Mouse (Mus musculus) brain, adult 2 months (tissue): ENCODE data around the gene Nudt21.

ENCODE experiments used
- DNase-seq: peaks from one replicate; pipeline ENCODE4 v3.0.0; 2011; ENCODE audit warnings: low read depth, low spot score

Gene Nudt21

DNA sequence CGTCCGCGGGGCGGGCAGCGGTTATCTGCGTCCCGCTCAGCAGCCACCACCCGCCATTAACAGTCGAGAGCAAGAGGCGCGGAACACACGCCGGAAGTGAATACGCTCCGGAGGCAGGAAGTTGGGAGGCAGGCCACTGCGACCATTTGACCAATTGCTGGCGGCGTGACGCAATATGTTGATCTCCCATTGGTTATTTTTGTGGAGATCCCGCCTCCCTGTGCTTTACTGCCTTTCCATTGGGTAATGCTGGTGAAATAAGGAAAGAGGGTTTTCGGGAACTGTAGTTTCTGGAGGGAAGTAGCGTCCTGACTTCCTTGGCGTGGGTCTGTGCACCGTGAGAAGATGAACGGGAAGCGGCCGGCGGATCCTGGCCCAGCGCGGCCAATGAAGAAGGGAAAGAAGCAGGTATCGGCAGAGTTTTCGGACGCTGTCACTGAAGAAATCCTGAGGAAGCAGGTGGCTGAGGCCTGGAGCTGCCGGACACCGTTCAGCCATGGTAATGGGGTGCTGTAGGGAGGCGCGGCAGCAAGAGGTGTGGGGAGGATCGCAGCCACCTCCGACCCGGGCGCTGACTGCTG lies at the start of gene Nudt21, which contains the start of gene Ogfod1:
Gene Nudt21, minus strand, starts transcription at position 88 of the 581 bp plus-strand sequence.
Gene Ogfod1, plus strand, starts transcription at position 255 of the 581 bp plus-strand sequence.
- peak; percentile 99 for DNase-seq

DNA sequence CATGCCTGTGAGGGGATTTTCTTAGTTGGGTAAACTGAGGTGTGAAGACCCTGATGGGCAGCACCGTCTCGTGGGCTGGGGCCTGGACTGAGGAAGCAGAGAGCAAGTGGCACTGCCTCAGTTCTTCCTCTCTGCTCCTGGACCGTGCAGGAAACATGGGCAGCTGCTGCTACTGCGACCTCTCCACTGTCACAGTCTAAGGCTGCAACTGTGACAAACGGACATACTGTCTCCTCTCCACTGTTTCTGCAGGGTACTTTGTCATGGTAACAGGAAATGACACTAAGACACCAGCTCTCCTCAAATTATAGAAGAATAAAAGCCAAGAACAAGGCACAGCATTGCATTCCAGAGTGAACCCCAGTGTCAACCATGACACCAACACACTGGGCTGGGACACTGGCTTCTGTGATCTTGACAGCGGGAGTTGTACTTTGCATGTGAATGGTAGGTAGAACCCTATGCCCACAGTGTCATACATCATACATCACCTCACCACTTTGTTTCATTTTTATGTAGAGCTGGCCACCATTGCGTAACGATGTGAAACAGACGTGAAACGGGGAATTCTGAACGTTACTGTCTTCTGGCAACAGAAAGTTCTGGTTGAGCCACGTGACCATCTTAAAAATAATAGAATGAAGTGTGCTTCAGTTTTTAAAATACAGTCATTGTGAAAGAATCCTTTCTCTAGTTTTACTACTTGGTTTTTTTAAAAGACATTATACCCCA lies 39.8 kb upstream of the Nudt21 start:
- DNase-seq, result no peak

DNA sequence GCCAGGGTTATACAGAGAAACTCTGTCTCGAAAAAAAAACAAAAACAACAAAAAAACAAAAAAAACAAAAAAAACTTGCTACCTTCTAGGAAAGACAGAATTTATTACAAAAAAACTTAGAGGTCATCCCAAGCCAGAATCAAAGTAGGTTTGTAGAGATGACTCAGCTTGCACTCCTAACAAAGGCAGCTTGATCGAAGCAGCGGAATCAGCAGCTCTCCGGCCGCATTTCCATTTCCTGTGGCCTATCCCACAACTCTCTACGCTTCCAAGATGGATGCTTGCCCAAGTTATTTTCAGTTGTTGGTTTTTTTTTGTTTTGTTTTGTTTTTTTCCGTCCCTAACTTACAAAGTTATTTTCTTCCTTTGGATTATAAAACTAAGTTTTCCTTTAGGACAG lies 32.0 kb upstream of the Nudt21 start:
- DNase-seq, result peak; percentile 9

DNA sequence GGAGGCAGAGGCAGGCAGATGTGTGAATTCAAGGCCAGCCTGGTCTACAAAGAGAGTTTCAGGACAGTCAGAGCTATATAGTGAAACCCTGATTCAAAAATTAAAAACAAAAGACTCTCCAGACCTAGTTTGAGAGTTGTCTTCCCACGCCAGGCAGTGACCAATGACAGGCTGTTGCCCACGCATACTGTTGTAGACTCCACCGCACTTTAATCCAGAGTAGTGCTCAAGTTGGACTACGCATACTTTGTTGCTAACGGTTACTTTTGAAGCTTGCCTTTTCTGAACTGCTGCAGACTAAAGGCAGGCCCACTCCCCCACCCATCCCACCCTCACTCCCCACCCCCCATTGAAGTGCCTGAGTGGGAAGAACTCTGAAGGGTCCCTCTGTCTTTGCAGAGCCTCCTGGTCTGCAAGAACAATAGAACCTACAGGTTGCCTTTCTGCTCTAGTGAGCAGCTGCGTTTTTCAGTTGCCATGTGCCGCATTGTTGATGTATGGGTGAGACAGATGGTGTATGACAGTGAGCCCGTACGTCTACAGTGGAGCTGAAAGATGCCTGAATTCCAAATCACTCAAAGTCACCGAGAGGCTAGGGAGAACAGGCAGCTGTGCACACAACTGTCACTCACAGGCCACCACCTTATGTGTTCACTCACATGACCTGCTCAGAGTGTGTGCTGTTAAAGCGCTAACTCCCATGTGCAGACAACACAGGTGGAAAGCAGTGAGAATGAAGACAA lies 29.5 kb upstream of the Nudt21 start:
- peak; percentile 62 for DNase-seq

DNA sequence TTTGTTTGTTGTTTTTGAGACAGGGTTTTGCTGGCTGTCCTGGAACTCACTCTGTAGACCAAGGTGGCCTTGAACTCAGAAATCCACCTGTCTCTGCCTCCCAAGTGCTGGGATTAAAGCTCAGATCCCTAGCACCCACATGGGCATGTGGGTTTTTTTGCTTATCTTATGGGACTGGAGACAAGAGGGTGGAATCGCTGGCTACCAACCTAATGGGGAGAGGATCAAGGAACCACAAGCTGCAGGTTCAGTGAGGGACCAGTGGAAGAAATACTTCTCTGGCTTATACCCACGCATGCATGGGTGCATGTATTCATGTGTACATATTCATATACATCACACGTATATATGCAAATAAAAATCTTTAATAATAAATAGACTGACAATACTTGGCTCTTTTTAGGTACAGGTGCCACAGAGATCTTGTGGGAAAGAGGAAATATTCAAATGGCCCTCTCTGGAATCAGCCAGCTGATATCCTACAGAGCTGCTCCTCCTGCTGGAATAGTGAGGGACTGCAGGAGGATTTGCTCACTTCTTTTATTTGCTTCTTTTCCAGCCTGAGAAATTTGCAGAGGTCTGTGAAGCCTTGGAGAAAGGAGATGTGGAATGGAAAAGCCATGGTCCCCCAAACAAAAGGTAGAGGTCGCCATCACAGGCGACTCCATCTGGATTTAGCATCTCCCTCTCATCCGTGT lies 20.5 kb upstream of the Nudt21 start:
- peak; percentile 71 for DNase-seq

DNA sequence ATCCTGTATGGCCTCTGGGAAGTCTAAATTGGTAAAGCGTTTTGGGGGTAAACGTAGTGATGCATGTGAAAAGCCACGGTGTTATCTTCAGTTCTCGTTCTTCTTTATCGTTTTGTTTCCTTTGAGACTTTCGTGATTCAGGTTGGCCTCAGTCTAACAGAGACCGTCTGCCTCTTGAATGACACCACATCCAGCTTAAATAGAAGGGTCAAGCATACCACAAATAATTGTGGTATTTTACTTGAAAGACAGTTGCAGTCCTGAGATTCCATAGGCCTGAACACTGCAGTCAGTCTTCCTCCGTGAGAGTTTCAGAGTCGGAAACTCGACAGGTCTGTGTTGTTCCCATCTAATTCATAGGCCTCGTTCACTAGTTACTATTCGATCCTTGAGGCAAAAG lies 15.9 kb upstream of the Nudt21 start:
- DNase-seq, result no peak

DNA sequence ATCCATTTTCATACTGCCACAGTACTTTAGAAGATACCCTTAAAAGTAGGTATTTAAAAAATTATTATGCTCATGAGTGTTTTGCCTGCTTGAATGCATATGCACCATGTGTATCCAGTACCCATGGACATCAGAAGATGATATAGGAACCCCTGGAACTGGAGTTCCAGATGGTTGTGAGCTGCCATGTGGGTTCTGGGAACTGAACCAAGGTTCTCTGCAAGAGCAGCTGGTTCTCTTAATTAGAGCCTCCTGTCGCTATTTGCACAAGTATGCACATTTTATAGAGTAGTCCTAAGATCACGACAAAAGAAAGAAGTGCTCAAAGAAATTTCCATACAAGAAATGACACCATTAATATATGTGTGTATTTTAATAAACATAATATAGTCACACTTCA lies 11.0 kb upstream of the Nudt21 start:
- DNase-seq, result peak; percentile 58

DNA sequence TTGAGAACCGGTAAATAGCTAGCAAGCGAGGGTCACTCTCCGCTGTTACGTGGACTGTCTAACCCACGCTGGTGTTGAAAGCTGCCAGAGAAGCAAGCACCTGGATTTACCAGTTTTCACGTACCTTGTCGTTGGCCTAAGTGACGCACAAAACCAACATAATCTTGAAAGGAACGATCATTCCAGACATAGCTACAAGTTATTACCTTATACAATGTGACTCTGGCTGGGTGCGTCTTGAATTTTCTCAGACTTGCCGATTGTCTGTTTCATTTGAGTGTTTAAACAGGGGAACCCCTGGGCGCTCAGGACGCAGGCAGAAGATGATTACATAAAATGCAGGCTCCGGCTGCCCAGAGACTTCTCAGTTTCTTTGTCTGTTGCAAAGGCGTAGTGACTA lies 975 bp upstream of the Nudt21 start:
- peak; percentile 32 for DNase-seq

DNA sequence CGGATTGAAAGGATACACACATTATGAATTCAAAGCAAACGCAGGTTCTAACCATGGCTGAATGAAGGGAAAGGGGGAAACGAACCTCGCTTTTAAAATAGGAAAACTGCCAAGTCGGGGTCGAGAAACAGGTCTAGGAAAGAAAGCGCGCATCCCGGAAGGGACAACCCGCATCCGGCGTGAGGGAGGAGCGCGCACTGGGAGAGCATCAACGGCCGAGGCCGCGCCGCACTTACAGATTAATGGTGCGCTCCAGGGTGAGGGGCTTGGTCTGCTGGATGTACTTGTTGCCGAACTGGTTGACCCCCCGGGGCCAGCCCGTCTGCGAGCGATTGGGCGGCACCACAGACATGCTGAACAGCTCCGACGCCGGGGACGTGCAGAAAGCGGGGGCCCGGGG lies 290 bp downstream of the Nudt21 start:
- peak; percentile 78 for DNase-seq

DNA sequence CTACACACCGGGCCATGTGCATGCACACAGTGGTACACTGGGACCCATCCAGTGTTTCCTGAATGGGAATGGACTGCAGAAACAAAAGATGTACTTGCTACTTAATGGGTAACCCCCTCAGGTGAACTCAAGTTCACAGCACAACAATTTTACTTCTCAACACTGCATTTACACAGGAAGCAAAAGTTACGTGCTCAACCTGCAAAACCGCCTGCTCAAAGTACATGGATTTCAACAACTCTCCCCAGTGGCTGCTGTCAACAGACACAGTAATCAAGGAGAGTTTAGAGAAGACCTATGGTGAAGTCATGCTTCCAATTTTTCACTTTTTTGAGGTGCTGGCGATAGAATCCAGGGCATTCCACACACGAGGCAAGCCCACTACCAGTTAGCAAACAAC lies 1.6 kb downstream of the Nudt21 start:
- no peak for DNase-seq

DNA sequence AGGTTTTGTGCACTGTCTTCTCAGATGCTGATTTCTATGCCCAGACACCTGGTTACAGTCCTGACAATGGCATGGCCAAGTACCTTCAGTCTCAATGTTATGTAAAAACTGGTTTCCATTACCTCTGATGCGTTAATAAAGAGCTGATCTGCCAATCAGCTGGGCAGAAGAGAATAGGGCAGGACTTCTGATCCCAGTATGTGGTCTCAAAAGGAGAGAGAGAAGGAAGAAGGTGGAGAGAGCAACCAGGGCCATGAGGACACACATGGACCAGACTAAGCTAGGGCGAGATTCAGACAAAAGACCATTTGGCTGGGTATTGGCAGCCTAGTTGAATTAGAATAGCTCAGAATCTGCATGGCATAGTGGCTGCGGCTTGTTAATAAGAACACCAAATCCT lies 3.2 kb downstream of the Nudt21 start:
- DNase-seq, result no peak

DNA sequence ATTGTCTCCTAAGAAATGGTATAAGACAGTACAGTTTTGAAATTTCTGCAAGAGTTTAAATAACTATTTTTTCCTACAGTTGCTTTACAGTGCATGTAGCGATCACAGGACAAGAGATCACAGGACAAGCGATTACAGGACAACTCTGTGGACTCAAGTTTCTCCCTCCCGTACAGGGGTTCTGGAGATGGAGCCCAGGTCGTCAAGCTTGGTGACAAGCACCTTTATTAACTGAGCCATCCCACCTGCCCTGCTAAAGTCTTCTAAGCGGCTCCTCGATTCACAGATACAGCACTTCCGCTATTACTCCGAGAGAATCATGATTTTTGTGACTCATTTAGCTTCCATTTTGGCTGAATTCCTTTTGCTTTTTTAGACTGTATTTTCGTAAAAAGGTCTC lies 7.1 kb downstream of the Nudt21 start:
- no peak for DNase-seq

DNA sequence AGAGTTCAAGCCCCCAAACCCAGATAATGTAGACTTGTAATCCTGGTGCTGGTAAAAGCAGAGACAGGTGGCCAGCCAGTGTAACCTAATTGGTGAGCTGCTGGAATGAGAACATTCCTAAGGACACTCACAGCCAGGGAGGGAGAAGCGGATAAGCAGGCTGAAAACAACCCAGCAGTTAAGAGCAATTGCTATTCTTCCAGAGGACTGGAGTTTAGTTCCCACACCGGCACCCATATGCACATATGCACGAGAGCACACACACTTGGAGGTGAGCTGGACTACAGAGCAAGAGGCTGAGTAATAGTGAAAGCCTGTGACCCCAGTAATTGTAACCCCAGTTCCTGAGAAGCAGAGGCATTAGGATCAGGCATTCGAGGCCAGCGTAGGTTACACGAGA lies 12.9 kb downstream of the Nudt21 start:
- no peak for DNase-seq

DNA sequence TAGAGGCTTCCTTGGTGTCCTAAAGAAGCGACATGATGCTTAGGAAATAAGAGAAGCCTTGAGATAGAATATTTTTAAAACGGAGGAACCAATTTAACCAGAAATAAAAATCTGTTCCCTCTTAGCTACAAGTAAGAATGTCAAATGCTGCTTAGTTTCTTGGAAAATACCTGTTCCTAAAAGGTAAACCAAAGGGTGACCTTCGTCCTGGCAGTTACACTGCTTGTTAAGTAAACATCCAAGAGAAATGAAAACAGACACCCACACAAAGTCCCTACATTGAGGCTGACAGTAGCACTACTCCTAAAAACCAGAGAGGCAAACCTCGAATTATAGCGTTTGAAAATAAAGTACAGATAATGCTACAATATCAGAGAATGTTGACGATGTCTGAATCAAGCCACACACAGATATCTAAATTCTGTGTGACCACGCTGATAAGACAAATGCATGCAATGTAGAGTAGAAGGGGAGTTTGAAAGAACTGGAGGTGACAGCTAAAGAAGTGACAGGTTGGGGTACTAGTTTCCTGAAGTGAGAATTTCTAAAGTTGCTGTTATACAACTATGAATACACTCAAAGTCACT lies 23.7 kb downstream of the Nudt21 start:
- peak; percentile 24 for DNase-seq

DNA sequence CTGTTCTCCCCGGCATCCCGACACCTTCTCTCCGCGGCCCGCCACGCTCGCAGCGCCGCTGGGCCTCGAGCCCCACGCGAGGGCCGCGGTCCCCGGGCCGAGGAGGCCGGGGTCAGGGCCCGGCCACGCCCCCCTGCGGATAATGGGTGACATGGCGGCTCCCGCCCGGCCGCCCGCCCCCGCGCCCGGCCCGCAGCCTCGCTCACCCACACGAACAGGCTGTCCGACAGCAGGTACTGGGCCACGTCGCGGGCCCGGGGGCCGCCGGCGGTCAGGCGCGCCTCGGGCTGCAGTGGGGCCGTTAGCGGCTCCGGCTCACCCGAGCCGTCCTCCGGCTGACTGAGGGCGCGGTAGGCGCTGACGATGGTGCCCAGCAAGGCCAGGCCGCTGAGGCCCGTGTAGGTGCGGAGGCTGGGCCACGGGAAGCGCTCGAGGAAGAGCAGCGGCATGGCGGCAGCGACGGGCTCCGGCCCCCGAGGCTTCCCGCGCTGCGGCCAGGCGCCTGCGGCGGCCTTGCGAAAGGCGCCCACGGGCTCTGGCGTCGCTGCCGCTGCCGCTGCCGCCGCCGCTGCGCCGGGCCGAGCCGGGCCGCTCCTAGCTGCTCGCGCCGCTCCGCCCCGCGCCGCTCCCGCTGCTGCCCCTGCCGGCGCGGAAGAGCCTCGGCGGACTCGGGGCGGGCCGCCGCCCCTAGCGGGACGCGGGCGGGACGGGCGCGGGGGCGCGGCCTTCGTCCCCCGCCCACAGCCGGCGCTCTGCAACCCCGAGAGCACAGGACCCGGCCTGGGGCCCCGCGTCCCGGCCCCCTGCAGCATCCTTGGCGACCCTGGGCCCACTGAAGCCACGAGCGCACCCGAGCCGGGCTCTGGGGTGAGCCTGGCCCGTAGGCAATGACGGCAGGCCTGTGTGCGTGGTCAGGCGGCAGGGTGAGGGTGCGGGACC lies 24.5 kb downstream of the Nudt21 start, which contains the start of gene Amfr:
Gene Amfr, minus strand, starts transcription at position 830 of the 939 bp plus-strand sequence.
- DNase-seq, result peak; percentile 89

DNA sequence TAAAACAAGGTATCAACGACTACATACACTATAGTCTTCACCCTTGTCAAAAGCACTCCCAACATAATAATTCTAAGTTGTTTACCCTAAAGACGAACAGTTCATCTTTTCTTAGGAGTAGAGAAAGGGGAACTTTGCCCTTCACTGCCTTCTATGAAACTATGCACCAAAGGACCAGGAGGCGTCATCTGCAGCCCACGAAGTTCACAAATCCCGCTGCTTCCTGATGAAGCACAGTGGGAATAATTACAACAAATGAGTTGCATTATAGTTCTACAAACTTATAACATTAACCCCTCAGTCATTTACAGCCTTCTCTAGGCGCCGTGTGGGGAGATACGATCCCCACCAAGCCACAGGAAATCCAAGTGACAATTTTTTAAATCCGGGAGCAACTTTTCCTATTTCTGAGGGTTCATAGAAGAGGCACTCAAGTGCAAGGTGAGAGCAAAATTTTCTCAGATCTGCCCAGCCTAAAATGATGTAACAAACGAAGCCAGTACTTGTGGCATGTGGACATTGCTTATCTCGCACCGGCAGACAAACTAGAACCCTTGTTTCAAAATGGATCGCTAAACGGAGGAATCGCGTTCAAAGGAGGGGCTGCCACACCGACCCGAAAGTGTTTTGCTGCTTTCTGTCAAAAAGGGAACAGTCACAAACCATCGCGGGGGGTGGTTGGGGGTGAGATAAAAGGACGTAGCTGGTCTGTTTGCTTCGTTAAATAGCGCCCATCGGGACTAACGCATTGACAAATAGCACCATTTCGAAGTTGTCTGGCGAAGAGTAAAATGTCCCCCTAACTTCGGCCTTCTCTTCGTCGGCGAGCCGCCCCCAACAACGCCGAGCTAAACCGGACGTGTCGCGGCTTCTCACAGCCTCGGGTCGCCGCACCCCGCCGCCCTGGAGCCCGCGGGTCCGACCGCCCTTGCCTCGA lies 25.5 kb downstream of the Nudt21 start:
- peak; percentile 32 for DNase-seq

DNA sequence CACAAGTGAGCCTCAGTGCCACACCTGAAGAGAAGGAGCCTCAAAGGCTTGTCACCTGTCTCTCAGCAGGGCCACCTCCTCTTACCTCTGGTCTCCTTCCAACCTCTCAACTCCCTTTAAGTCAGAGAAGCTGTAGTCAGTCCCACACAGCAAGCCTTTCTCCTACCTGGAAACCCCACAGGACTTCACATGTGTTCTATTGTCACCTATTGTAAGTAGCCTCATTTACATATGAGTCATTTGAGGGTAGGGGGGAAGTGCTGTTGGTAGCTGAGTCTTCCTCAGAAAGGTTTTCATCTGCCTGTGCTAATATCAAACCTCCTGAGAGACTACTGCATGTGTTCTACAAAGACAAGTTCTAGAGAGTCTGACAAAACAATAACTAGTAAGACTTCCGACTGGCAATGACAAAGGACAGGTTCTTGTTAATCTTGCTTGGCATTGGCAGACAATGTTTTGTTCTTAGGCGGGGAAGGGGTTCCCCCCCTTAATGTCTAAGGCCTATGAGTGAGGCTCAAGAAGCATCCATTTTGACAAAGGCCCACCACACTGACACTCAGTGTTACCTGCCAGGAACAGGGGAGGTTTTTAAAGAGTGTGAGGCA lies 26.6 kb downstream of the Nudt21 start:
- peak; percentile 12 for DNase-seq

DNA sequence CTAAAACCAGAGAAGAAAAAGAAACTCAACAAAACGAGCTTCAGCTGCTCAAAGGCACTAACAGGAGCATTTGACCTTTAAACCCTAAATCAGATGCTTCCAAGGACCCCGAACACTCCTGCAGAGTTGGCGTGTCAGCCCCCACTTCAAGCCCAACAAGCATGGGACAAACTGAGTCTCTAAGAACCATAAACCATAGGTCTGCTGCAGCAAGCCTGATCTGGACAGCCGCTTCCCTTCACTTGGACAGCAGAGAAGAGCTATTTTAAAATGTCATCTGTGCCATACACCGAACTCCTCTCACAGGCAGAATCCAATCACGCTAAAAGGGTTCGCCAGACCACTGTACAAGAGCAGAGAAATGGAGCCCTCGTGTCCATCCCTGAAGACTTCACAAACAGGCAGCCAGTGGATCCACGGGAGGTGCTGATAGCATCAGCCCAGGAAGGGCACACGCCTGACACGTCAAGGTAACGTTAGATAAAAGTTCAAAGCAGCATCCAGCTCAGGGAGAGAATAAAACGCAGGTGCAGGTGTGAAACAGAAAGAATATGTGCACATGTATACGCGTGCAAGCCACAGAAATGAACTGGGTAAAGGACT lies 27.5 kb downstream of the Nudt21 start:
- DNase-seq, result peak; percentile 26

DNA sequence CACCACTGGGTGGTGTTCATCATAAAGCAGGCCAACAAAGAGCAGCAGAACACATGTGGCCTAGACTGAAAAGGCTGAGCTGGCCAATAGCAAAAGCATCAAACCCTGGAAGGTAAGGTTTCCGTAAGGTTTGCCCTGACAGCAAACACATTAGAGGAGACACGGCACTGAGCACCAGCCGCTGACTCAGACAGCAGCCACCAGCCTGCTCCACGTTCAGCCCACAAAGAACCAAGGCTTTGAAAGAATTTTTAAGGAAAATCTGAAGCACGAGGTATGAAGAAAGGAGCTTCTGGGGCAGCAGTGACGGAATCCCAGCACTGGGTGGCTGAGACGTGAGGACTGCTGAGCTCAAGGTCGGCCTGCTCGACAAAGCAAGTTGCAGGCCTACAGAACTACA lies 32.7 kb downstream of the Nudt21 start:
- peak; percentile 65 for DNase-seq
